Mouse (Mus musculus) CH12.LX (cell line): ENCODE results near the gene Znfx1. TPM values are rescaled to one million over a fixed set of nuclear protein-coding genes. Genes with fewer than 3 reads are reported as not detected.

Experiments used
- polyA plus RNA-seq: library from polyadenylated mRNA; unstranded; fragments of >175 nt; gene quantifications from 2 replicates; pipeline ENCODE4 v1.2.1, GENCODE M21; 2012; ENCODE audit warnings: low read depth; ENCODE audit not compliant: insufficient read length
- total RNA-seq, 2 experiments: library from RNA; depleted of rRNA; stranded (reverse); fragments of 300-350 nt in 1 of 2; fragments of >200 nt in 1 of 2; gene quantifications; 2 replicates each; pipeline ENCODE4 v1.2.3; 2012 to 2014

Znfx1 gene
- total and polyA plus RNA-seq, 3 experiments, result 5.1 to 9.0 (median 8.1) TPM

Other genes with a start within 250 kb of the Znfx1 start
- gene Cse1l, start 157.0 kb downstream of the Znfx1 start, total RNA-seq (2012; rRNA removed), result 76.0 and 101 TPM in 2 replicates
- 165 and 167 TPM in 2 replicates for gene Cse1l, start 157.0 kb downstream of the Znfx1 start, total RNA-seq (2014; rRNA removed)
- gene Cse1l, start 157.0 kb downstream of the Znfx1 start, polyA plus RNA-seq, result 131 and 162 TPM in 2 replicates
- 10.3 and 10.5 TPM in 2 replicates for gene Stau1, start 66.7 kb downstream of the Znfx1 start, total RNA-seq (2012; rRNA removed)
- gene Stau1, start 66.7 kb downstream of the Znfx1 start, total RNA-seq (2014; rRNA removed), result 6.9 and 8.0 TPM in 2 replicates
- gene Stau1, start 66.7 kb downstream of the Znfx1 start, polyA plus RNA-seq, result 30.7 and 36.2 TPM in 2 replicates
- gene Ddx27, start 47.8 kb downstream of the Znfx1 start, total RNA-seq (2012; rRNA removed), result 157 and 186 TPM in 2 replicates
- 137 and 139 TPM in 2 replicates for gene Ddx27, start 47.8 kb downstream of the Znfx1 start, total RNA-seq (2014; rRNA removed)
- 224 and 228 TPM in 2 replicates for gene Ddx27, start 47.8 kb downstream of the Znfx1 start, polyA plus RNA-seq
- 2.5 and 2.6 TPM in 2 replicates for gene Kcnb1, start 127.1 kb upstream of the Znfx1 start, total RNA-seq (2012; rRNA removed)
- gene Kcnb1, start 127.1 kb upstream of the Znfx1 start, total RNA-seq (2014; rRNA removed), result 5.0 and 5.1 TPM in 2 replicates
- 5.6 and 6.6 TPM in 2 replicates for gene Kcnb1, start 127.1 kb upstream of the Znfx1 start, polyA plus RNA-seq
- gene Ptgis, start 177.6 kb upstream of the Znfx1 start, total RNA-seq (2012; rRNA removed), result 7.0 and 7.7 TPM in 2 replicates
- gene Ptgis, start 177.6 kb upstream of the Znfx1 start, total RNA-seq (2014; rRNA removed), result 12.2 and 13.4 TPM in 2 replicates
- 15.9 and 19.1 TPM in 2 replicates for gene Ptgis, start 177.6 kb upstream of the Znfx1 start, polyA plus RNA-seq